Mouse (Mus musculus) heart, embryonic 15.5 days (tissue): ENCODE results near the gene Gm5617. TPM values are rescaled to one million over a fixed set of nuclear protein-coding genes. Genes with fewer than 3 reads are reported as not detected.
"Not testable (repeated sequence)": the region's sequence is repeated elsewhere in the genome, so short reads cannot be mapped to it uniquely, and the experiment has no call there.

Source experiments
- ATAC-seq: fragments of 200-750 bp; cut with Nextera tagmentation; replicated peaks from 2 replicates; pipeline ENCODE4 v1.8.0; 2017; ENCODE audit warnings: low read depth, moderate TSS enrichment; ENCODE audit not compliant: insufficient number of reproducible peaks, insufficient read depth, low FRiP score
- H3K27ac ChIP-seq: fragments of 300-500 bp; sonication (generic); 2 replicates; pipeline ENCODE4 v1.5.1; 2015; ENCODE audit warnings: mild to moderate bottlenecking, inconsistent platforms
- H3K27me3 ChIP-seq: fragments of 300-500 bp; sonication (generic); 2 replicates; pipeline ENCODE4 v1.6.1; 2015; ENCODE audit warnings: inconsistent platforms
- H3K36me3 ChIP-seq: fragments of 300-500 bp; sonication (generic); 2 replicates; pipeline ENCODE4 v1.6.1; 2015; ENCODE audit warnings: mild to moderate bottlenecking, inconsistent platforms
- H3K4me1 ChIP-seq: fragments of 300-500 bp; sonication (generic); replicated peaks from 2 replicates; pipeline ENCODE4 v1.6.1; 2015; ENCODE audit warnings: inconsistent platforms
- H3K4me2 ChIP-seq: fragments of 300-500 bp; sonication (generic); 2 replicates; pipeline ENCODE4 v1.6.1; 2015; ENCODE audit warnings: inconsistent platforms, mild to moderate bottlenecking, moderate library complexity
- H3K4me3 ChIP-seq: fragments of 300-500 bp; sonication (generic); 2 replicates; pipeline ENCODE4 v1.5.1; 2015; ENCODE audit warnings: mild to moderate bottlenecking, inconsistent platforms
- H3K9ac ChIP-seq: fragments of 300-500 bp; sonication (generic); 2 replicates; pipeline ENCODE4 v1.6.1; 2015; ENCODE audit warnings: mild to moderate bottlenecking, inconsistent platforms
- H3K9me3 ChIP-seq: fragments of 300-500 bp; sonication (generic); replicated peaks from 2 replicates; pipeline ENCODE4 v1.6.1; 2016; ENCODE audit warnings: inconsistent platforms
- WGBS: fragments of 180-500 bp; shearing (Covaris S2); methylation state at CpG from one replicate; pipeline ENCODE4 v1.1.7; 2015; ENCODE audit warnings: mixed read lengths; 5-methylcytosine and 5-hydroxymethylcytosine counted together
- microRNA-seq: library from miRNA; unstranded; fragments of <30 nt; microRNA quantifications from one replicate; pipeline ENCODE4, GENCODE M21; 2016
- polyA plus RNA-seq: library from polyadenylated mRNA; unstranded; fragments of >200 nt; fragmentation: Nextera tagmentation; extraction: Ambion mirVana; gene quantifications from 2 replicates; pipeline ENCODE4 v1.2.1, GENCODE M21; 2015

Gm5617 gene
- polyA plus RNA-seq, 1 experiment from 2014 or later: 35.2 TPM

DNA sequence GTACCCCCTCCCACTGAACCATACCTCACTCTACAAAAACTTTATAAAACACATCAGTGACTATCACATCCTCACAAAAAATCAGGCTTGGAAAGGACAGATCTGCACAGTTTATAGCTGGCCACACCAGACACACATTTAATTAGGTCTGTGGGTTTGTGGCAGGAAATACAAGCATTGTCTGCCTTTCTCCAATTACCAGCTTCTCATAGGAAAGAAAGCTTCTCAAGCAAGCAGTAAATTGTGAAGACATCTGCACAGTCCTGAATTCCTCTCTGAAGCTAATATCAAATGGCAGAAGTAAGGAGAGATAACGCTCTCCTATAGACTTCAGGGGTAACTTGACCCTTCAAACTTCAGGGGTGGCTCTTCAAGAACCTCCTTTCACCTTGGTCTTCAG is 41.2 kb downstream of the Gm5617 start:
- H3K27me3 ChIP-seq: no peaks in the 10 kb centered on the region
- no peaks in the 10 kb centered on the region for H3K36me3 ChIP-seq
- H3K9me3 ChIP-seq: peaks cover 5% of the 10 kb centered on the region; the same call in 1 of the 2 replicates
- ATAC-seq: no peak
- H3K4me2 ChIP-seq: no peak overlapping the region
- no peak overlapping the region for H3K9ac ChIP-seq
- peaks cover 4% of the 10 kb centered on the region; the same call in 1 of the 2 replicates for H3K4me1 ChIP-seq
- no peak overlapping the region for H3K4me3 ChIP-seq
- no peak overlapping the region for H3K27ac ChIP-seq
- 42% methylated on average over 1 of the region's 1 CpGs for WGBS

DNA sequence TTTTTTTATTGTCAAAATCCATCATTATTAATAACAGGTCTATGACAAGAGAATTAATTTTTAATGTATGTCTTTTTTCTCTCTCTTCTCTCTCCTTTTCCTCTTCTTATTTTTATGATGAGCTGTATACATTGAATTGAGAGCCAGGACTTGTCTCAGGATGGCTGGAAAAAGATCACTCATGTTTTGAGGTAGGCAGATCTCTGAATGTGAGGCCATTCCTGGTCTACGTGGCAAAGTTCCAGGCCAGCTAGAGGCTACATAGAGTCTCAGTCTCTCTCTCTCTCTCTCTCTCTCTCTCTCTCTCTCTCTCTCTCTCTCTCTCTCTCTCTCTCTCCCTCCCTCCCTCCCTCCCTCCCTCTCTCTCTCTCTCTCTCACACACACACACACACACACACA is 42.4 kb downstream of the Gm5617 start:
- not testable (repeated sequence) for H3K27ac ChIP-seq, H3K27me3 ChIP-seq, ATAC-seq

DNA sequence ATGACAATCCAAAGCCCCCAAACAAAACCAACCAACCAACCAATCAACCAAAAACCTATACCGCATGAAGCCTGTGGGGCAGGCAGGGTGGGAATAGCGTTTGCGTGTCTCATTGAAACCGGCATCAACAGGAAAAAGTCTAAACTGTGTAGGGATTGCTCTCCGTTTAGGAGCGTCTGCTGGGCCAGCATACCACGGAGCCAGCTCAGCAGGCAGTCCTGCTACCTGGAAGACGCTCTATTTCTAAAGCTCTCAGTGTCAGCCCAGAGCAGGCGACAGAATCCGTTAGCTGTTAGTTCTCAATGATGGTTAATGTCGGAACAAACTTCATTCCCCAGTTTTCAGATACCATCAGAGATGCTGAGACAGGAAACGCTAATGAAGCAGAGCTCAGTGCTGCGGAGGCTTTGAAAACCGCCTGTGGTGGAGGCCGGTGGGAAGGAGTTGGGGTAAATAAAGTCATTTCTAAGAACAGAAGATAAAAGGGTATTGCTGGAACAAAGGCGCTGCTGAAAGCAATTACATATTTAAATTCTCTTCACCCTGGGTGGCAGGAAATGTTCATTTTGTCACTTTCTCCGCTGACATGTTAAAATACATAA is 42.9 kb downstream of the Gm5617 start:
- no peaks in the 10 kb centered on the region for H3K36me3 ChIP-seq
- peak overlapping the region; percentile 29 for H3K4me3 ChIP-seq
- H3K9ac ChIP-seq: 0 out of 2 replicates have a peak overlapping the region, but pooled peaks have one; percentile 12
- H3K4me1 ChIP-seq: peaks cover 4% of the 10 kb centered on the region; the same call in 1 of the 2 replicates
- H3K27me3 ChIP-seq: no peaks in the 10 kb centered on the region
- H3K9me3 ChIP-seq: peaks cover 10% of the 10 kb centered on the region
- WGBS: 4% methylated on average over 17 of the region's 17 CpGs
- H3K27ac ChIP-seq: no peak overlapping the region
- H3K4me2 ChIP-seq: peak overlapping the region; percentile 50
- no peak for ATAC-seq

More for the DNA sequence above, 42.4 kb downstream of the Gm5617 start:
- not testable (repeated sequence) for H3K4me2 ChIP-seq, H3K4me1 ChIP-seq, H3K4me3 ChIP-seq, H3K9ac ChIP-seq, H3K36me3 ChIP-seq
- WGBS: 25% methylated on average over 1 of the region's 1 CpGs
- peaks cover 10% of the 10 kb centered on the region for H3K9me3 ChIP-seq

DNA sequence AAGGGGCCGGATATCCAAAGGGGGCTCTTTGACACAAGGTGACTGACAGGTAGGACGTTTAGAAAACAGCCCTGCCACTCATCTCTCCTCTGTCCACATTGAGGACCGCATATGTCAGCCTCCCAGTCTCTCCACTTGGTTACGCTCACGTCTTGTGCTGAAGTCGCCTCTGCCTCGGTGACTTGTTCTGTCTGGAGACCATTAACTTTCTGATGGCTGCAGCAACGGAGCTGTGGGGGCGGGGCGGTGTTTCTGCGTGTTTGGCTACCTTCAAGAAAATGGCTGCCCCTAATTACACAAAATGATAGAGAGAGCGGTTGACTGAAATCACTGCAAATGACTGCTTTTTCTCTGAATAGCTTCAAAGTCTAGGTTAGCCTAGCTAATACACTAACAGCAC is 43.4 kb downstream of the Gm5617 start:
- Histone ChIP-seq H3K4me3 (peak overlapping the region; percentile 29), H3K4me2 (peak overlapping the region; percentile 50), H3K9ac (no peak overlapping the region), H3K36me3 (no peaks in the 10 kb centered on the region), H3K9me3 (peaks cover 10% of the 10 kb centered on the region), H3K27ac (no peak overlapping the region), H3K27me3 (no peaks in the 10 kb centered on the region), H3K4me1 (peaks cover 4% of the 10 kb centered on the region; the same call in 1 of the 2 replicates)
- no peak for ATAC-seq
- WGBS: 13% methylated on average over 12 of the region's 12 CpGs

Small RNA genes lying within 50 kb of the gene (microRNA-seq; reads per million reads assigned to microRNA genes)
- gene Gm23653: not detected

Other genes with a start within 250 kb of the Gm5617 start
- 1.7 and 2.5 TPM in 2 replicates for gene Nxpe2, start 142.0 kb upstream of the Gm5617 start, polyA plus RNA-seq
- 96.6 and 98.7 TPM in 2 replicates for gene Rexo2, start 14.8 kb upstream of the Gm5617 start, polyA plus RNA-seq
- gene Rbm7, start 143 bp upstream of the Gm5617 start, polyA plus RNA-seq: 79.7 and 81.6 TPM in 2 replicates
- gene Nnmt, start 109.7 kb downstream of the Gm5617 start, polyA plus RNA-seq: 6.2 and 7.2 TPM in 2 replicates